Mouse (Mus musculus): ENCODE measurements around the gene Rep15. TPM values are rescaled to one million over a fixed set of nuclear protein-coding genes. Genes with fewer than 3 reads are reported as not detected.

Gene Rep15
- polyA plus RNA-seq (2014; fragmentation: Illumina TruSeq; extraction: RNeasy Lipid Tissue Mini Kit (QIAGEN cat#74804); ENCODE audit: insufficient read depth, low read depth, low replicate concordance), result 0.83 TPM

GRCm38 (mm10) chr6:147032303-147032925 lies at the start of gene Rep15:
Gene Rep15, plus strand, starts transcription at chr6:147032584.

GRCm38 (mm10) chr6:147042291-147043290 lies 10.2 kb downstream of the Rep15 start, which contains the start of gene Mrps35:
Gene Mrps35, plus strand, starts transcription at chr6:147042764.

Other genes with a start within 250 kb of the Rep15 start
- 0.34 TPM for gene Arntl2, start 236.5 kb upstream of the Rep15 start, polyA plus RNA-seq (2014; fragmentation: Illumina TruSeq; extraction: RNeasy Lipid Tissue Mini Kit (QIAGEN cat#74804); ENCODE audit: insufficient read depth, low read depth, low replicate concordance)
- not detected for gene Smco2, start 182.5 kb upstream of the Rep15 start, polyA plus RNA-seq (2014; fragmentation: Illumina TruSeq; extraction: RNeasy Lipid Tissue Mini Kit (QIAGEN cat#74804); ENCODE audit: insufficient read depth, low read depth, low replicate concordance)
- gene Ppfibp1, start 144.1 kb upstream of the Rep15 start, polyA plus RNA-seq (2014; fragmentation: Illumina TruSeq; extraction: RNeasy Lipid Tissue Mini Kit (QIAGEN cat#74804); ENCODE audit: insufficient read depth, low read depth, low replicate concordance), result 33.1 TPM
- gene 1700034J05Rik, start 78.2 kb upstream of the Rep15 start, polyA plus RNA-seq (2014; fragmentation: Illumina TruSeq; extraction: RNeasy Lipid Tissue Mini Kit (QIAGEN cat#74804); ENCODE audit: insufficient read depth, low read depth, low replicate concordance), result not detected
- 43.9 TPM for gene Mrps35, start 10.2 kb downstream of the Rep15 start, polyA plus RNA-seq (2014; fragmentation: Illumina TruSeq; extraction: RNeasy Lipid Tissue Mini Kit (QIAGEN cat#74804); ENCODE audit: insufficient read depth, low read depth, low replicate concordance)
- not detected for gene Mansc4, start 54.4 kb downstream of the Rep15 start, polyA plus RNA-seq (2014; fragmentation: Illumina TruSeq; extraction: RNeasy Lipid Tissue Mini Kit (QIAGEN cat#74804); ENCODE audit: insufficient read depth, low read depth, low replicate concordance)
- 4.3 TPM for gene Klhl42, start 58.8 kb downstream of the Rep15 start, polyA plus RNA-seq (2014; fragmentation: Illumina TruSeq; extraction: RNeasy Lipid Tissue Mini Kit (QIAGEN cat#74804); ENCODE audit: insufficient read depth, low read depth, low replicate concordance)
- 1.1 TPM for gene Pthlh, start 231.6 kb downstream of the Rep15 start, polyA plus RNA-seq (2014; fragmentation: Illumina TruSeq; extraction: RNeasy Lipid Tissue Mini Kit (QIAGEN cat#74804); ENCODE audit: insufficient read depth, low read depth, low replicate concordance)

All from lung, adult 10 weeks (tissue).